Mouse (Mus musculus): ENCODE measurements around the gene Hoxb3.

The Hoxb3 gene

DNA sequence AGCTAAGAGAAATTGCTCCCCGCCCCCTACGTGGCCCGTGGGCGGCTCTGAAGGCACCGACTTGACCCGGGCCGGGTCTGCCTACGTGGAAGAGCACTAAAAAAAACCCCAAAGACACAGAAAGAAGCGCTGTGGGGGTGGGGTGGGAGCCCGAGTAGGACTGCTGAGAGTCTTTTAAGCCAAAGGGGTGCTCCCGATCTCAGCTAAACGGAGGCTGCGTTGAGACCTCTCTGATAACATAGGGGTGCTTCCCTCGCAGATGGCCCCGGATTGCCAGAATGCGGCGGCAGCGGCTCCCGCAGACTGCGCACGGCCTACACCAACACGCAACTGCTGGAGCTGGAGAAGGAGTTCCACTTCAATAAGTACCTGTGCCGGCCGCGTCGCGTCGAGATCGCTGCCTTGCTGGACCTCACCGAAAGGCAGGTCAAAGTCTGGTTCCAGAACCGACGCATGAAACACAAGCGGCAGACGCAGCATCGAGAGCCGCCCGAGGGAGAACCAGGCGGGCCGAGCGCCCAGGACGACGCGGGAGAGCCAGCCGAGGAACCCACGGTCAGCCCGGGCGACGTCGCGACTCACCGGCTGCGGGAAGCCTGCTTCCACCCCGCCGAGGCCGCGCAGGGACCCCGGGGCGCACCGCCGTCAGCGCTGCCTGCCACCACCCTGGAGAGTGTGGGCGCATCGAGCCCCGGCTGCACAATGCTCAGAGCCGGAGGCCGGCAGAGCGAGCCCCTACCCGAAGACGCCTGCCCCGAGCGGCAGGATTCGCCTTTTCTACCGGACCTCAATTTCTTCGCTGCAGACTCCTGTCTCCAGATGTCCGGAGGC lies 29.8 kb downstream of the Hoxb3 start:
- no peak for DNase-seq (ENCODE audit: extremely low read depth, low read depth)

DNA sequence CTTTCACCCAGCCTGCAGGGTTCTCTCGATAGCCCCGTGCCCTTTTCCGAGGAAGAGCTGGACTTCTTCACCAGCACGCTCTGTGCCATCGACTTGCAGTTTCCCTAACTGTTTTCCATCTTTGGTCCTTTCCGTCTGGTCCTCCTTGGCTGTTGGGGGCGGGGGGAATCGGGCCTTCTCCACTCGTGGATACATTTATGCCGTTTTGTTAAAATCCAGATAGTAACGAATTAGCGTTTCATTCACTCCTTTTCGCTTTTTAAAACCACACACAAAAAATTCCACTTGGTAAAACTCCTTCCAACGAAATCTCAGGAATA lies 30.4 kb downstream of the Hoxb3 start:
- no peak for DNase-seq (ENCODE audit: extremely low read depth, low read depth)

DNA sequence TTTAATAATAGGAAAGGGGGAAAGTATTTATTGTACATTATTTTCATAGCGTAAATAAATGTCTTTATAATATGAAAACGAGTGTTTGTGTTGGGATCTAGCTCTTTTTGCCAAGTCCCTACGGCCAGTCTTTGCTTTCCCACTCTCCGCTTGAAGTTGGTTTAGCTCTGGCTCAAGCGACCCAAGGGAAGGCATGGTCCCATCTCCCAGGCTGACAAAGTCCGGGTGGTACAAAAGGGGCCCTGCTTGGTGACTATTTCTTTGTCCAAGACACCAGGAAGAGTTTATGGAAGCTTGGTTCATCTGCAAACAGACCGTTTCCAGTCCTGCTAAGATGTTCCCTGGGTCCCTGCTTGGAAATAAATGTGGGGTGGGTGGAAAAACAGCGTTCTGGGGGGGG lies 30.8 kb downstream of the Hoxb3 start:
- no peak for DNase-seq (ENCODE audit: extremely low read depth, low read depth)

DNA sequence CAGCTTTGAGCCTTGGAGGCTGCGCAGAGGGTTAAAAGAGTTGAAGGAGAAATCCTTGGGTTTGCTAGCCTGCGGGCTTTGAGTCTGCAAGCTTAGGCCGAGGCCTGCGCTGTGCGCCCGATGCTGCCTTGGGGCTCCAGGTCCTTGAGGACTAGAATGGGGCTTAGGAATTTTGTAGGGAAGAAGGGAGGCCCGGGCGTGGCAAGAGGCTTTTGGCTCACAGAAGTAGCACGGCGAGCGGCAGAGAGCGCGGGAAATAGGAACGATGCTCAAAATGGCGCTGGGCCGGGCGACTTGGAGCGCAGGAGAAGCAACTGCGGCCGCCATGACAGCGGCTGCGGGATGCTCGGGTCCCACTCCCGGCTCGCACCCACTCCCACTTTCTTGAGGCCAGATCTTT lies 31.2 kb downstream of the Hoxb3 start:
- no peak for DNase-seq (ENCODE audit: extremely low read depth, low read depth)

DNA sequence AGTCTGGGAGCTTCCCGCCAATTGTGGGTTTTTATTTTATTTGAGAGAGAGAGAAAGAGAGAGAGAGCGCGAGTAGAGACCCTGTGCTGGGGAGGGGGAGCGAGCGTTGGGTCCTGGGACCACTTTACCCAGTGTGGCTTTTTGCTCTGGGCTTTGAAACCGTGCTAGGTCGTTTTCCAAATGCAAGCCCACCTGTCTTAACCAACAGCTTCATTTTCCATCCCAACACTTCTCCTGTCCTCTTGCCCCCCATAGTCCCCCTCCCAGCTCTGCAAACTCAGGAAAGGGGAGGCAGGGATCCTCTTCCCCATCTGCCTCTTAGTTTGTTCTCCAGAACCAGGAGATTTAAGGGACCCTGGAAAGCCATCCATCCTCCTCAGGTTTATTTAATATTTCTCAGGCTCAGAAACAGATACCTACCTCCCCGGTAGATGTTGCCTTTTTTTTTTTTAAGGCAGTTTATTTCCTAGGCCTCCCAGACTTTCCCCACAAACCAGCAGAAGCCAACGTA lies 31.7 kb downstream of the Hoxb3 start:
- DNase-seq (ENCODE audit: extremely low read depth, low read depth), result no peak

DNA sequence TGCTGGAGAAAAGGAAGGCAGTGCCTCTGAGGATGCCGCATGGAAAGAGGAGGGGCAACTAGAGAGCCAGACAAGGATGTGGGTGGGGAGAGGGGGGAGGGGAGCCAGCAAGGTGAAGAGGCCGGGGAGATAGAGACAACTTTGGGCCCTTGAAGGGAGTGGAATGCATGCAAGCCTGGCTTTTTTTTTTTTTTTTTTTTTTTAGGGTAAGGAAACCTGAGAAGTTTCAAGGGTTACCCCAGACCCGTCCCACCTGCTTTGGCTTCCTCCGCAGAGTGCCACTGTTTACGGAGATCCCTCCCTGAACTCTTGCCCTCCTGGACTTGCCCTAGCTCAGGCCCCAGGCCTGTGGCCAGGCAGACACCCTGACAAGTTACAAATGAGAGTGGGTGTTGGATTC lies 40.7 kb downstream of the Hoxb3 start:
- DNase-seq (ENCODE audit: extremely low read depth, low read depth), result no peak

DNA sequence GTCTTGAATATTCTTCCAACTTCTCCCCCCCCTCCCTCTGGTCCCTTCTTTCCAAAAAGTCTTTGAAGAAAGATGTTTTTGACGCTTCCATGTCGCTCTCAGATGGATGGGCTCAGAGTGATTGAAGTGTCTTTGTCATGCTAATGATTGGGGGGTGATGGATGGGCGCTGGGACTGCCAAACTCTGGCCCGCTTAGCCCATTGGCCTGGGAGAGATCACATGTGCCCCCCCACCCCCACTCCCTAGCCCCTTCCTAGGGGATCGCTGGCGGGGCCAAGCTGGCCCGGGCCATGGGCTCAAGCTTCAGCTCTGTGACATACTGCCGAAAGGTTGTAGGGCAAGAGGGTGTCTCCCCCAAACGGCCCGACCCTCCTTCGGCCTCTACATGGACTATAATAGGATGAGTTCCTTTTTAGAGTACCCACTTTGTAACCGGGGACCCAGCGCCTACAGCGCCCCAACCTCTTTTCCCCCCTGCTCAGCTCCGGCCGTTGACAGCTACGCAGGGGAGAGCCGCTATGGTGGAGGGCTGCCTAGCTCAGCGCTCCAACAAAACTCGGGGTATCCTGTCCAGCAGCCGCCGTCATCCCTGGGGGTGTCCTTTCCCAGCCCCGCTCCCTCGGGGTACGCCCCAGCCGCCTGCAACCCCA lies 42.4 kb downstream of the Hoxb3 start, which contains the start of gene Hoxb1:
Gene Hoxb1, plus strand, starts transcription at position 312 of the 651 bp plus-strand sequence.
- no peak for DNase-seq (ENCODE audit: extremely low read depth, low read depth)

DNA sequence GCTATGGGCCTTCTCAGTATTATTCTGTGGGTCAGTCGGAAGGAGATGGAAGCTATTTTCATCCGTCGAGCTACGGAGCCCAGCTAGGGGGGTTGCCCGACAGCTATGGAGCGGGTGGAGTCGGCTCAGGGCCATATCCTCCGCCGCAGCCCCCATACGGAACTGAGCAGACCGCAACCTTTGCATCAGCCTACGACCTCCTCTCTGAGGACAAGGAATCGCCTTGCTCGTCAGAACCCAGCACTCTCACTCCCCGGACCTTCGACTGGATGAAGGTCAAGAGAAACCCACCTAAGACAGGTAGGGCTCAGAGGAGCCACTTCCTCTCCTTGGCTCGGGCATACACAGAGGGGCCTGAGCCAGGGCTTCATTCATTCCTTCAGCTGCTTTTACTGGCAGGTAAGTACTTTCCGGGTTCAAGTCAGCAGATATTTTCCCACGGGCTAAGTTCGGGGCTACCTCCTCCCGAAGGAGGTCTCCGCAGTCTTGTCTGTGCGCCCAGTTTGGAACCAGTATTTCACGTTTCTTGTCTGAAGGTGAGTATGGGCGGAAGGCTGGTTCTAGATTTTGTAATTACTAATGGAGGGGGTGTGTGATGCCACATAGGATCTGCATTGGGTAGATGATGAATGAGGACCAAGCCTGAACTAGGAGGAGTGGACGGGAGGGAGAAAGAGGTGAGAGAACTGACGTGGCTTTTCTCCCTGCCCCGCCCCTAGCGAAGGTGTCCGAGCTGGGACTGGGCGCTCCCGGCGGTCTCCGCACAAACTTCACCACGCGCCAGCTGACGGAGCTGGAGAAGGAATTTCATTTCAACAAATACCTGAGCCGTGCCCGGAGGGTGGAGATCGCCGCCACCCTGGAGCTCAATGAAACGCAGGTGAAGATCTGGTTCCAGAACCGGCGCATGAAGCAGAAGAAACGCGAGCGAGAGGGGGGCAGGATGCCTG lies 43.2 kb downstream of the Hoxb3 start:
- DNase-seq (ENCODE audit: extremely low read depth, low read depth), result no peak

DNA sequence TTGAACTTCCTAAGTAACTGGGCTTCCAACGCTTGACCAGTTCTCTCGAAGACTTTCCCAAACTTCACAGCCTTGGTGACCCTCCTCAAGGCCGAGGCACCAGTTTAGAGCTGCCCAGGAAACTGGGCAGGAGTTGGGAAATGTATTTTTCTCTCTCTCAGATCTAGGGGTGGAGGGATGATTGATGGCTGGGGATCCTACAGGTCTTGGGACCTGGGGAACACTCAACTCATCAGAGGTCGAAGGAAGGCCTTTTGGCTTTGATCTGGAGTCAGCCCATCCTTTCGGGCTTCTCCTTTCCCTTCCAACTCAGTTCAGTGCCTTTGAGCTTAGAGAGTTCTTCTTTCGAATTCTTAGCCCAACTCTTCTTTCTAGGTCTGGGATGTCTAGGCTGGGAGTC lies 44.0 kb downstream of the Hoxb3 start:
- no peak for DNase-seq (ENCODE audit: extremely low read depth, low read depth)

DNA sequence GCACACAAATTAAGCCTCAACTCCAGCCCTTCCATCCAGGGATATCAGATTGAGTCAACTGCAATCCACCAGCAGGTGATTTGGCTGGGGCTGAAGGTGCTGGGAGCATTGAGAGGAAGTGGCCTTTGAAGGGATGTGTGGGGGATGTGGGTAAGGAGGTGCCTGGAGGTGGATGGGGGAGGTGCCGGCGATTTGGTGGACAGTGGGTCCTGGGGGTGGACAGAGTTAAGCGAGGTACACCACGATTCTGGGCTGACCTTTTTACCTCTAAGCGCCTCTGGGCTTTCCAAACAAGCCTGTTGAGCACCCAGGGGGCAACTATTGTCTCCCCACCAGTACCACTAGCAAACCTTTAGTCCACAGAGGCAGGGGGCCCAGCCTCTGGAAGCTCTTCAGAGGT lies 45.6 kb downstream of the Hoxb3 start:
- DNase-seq (ENCODE audit: extremely low read depth, low read depth), result no peak

DNA sequence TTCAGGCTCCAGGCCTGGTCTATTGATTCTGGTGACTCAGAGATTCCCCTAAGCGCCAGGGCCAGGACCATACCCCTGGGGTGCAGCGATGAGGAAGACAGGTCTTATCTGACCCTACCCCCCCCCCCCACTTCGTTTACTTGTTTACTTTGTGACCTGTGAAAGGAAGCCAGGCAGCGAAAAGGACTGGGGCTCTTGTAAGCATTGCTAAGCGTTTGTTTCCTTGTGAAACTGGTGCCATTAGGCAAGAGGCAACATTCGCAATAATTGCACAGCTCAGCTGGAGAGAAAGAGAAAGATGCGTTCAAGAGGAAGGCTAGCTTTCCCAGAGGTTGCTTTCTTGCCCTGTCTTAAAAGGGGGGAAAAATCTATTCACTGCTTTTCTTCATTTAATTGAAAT lies 46.0 kb downstream of the Hoxb3 start:
- DNase-seq (ENCODE audit: extremely low read depth, low read depth), result no peak

DNA sequence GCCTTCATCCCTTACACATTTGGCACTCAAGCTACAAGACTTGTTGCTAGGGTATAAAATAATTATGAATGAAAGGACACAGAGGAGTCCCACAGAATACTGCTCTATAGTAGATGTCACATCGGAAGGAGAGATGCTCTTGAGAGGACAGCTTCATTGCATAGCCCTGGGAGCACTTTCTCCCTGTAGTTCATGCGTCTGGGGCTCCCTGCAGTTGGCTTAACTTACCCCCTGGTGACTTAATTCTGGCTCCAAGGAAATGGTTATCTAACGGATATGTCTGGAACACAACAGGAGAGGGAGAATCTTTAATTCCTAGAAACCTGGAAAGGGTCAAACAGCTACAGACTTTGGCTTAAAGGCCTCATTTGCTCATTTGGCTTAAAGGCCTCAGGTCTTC lies 48.6 kb downstream of the Hoxb3 start:
- DNase-seq (ENCODE audit: extremely low read depth, low read depth), result no peak

DNA sequence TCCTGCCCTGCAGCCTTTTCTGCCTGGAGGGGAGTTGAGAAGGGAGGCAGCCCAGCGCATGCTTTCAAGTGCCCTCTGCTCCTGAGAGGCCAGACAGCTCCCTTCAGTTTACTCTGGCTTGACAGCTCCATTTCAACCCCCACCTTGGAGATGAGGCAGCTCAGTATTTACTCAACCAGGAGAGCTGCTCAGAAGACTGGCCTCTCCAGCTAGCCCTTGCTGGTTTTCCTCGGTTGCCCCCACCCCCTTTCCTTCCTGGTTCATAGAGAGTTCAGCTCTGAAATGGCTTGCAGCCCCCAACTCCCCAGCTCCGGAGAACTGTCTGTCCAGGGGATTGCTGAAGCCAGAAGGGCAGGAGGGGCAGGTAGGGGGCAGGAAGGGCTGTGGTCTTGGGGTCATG lies 49.4 kb downstream of the Hoxb3 start:
- no peak for DNase-seq (ENCODE audit: extremely low read depth, low read depth)

DNA sequence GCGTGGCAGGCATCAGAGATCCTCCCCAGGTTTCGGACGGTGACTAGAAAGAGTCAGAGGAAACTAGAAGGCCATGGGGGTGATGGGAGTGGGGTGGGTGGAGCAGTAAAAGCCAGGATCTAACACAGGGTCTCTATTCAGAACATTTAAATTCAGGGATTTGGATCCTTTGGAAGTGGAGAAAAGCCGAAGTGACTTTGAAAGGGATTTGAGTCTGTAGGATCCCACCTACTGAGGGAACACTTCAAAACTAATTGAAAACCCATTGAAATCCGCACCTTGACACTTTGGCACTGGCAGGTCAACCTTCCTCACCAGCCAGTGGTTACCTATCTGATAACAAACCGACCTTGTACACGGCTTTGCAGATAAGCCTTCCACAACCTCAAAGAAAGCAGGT lies 51.7 kb downstream of the Hoxb3 start:
- no peak for DNase-seq (ENCODE audit: extremely low read depth, low read depth)

DNA sequence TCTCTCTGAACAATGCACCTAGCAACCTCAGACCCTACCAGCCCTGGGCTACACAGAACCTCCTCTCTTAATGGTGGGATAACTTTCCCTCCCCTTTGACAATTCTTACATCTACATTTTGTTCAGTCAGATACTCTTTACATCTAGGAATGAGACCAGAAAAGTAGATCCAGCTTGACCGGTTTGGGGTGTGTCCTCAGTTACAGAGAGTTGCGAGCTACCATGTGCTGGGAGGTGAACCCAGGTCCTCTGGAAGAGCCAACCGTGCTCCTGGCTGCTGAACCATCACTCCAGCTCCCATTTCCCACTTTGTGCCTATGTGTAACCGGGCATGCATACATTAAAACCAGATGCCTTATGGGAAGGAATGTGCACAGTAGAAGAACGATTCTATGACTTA lies 60.3 kb downstream of the Hoxb3 start:
- DNase-seq (ENCODE audit: extremely low read depth, low read depth), result no peak

DNA sequence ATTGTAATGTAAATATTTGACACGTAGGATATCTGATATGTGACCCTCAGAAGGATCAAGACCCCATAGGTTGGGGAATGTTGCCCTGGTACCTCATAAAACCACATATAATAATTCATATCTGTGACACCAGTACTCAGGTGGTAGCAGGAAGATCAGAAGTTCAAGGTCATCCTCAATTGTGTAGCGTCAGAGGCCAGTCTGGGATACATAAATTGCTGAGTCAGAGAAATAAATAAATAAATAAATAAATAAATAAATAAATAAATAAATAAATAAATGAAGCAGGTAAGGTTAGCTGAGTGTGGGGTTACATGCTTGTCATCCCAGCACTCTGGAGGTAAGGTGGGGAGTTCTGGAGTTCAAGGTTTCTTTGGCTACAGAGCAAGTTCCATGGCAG lies 64.5 kb downstream of the Hoxb3 start:
- no peak for DNase-seq (ENCODE audit: extremely low read depth, low read depth)

DNA sequence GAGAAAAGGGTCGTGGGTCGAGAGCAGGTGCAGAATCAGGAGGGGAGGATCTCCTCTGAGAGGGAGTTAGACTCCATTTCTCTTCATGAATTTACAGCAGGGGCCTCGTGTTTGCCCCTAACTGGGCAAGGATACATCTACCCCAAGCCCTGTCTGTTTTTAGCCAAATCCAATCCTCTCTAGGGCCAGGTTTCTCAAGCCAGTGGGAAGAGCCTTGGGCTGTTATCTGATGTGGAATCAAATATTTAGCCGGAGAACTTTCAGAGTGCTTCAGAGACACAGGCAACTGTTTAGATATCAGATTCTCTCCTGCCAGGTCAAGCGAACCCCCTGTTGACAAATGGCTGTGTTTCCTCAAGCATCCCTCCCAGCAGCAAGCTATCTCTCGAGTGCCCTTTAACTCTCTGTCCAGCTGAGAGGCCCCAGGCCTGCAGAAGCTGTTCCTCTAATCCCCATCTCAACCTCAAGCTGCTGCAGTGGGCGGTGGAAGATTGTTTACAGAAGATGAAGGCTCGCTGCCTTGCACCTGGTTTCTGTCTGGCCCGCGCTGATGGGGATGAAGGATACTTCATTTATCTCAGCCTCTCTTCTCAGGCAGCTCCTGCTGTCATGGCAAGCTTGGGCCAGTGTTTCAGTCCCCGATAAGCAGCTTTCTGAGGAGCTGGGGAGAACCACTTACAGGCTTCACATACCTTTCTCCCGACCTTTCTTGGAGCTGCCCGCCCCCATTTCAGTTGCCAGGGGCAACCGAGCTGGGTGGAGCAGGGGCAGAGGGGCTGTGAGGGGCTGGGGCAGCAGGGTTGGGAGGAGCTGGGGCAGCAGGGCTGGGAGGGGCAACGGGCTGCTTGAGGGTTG lies 73.9 kb downstream of the Hoxb3 start:
- DNase-seq (ENCODE audit: extremely low read depth, low read depth), result no peak

Measured in MEL-GATA-1-ER (cell line).